Mouse (Mus musculus): Measurements from ENCODE around the gene Abhd12b.
"Not testable (repeated sequence)": the region's sequence is repeated elsewhere in the genome, so short reads cannot be mapped to it uniquely, and the experiment has no call there.

Abhd12b gene

DNA sequence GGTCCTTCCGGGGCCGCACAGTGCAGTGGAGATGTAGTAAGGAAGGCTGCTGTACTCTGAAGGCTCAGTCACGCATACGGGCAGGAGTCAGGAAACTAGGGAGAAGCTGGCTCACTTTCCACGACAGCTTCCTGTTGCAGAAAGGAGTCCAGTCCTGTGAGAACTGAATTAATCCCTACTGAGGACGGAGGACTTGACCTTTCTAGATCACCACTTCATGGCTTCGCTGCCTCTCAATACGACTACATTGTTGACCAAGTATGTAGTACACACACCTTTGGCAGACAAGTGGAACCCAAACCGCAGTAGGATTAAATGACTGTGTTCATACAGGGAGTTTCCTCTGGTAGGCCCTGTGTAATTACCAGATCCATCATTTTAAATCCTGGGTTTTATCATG lies 16.3 kb upstream of the Abhd12b start:
- in situ Hi-C loops (cut with MboI, MseI): no loop called here

DNA sequence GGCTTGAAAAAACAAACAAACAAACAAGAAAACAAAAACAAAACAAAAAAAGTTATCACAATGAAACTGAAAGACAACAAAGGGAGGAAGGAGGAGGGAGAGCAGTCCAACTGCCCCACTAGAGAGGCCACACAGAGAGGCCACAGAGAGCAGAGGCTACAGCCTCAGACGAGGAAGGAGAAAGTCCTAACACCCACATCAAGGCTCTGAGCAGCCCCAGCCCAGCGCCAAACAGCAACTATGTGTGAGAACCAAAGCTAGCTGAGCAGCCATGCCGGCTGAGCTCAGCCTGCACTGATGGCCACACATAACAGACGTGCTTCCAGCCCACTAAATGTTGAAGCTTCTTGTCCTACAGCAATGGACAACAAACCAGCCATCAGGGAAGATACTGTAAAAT lies 14.1 kb upstream of the Abhd12b start:
- in situ Hi-C loops (cut with MboI, MseI): no loop called here

DNA sequence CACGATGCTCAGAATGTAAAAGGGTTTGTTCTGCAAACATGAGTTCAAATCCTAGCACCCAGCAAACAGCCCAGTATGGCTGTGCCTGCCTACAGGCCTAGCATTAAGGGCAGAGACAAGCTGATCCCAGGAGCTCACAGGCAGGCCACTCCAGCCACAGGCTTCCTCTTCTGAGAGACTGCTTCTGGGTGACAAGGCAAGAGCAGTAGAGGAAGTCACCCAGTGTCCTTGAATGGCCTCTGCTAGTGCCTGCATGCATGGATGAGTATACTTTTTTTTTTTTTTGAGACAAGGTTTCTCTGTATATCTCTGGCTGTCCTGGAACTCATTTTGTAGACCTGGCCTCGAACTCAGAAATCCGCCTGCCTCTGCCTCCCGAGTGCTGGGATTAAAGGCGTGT lies 13.4 kb upstream of the Abhd12b start:
- in situ Hi-C loops (cut with MboI, MseI): no loop called here

DNA sequence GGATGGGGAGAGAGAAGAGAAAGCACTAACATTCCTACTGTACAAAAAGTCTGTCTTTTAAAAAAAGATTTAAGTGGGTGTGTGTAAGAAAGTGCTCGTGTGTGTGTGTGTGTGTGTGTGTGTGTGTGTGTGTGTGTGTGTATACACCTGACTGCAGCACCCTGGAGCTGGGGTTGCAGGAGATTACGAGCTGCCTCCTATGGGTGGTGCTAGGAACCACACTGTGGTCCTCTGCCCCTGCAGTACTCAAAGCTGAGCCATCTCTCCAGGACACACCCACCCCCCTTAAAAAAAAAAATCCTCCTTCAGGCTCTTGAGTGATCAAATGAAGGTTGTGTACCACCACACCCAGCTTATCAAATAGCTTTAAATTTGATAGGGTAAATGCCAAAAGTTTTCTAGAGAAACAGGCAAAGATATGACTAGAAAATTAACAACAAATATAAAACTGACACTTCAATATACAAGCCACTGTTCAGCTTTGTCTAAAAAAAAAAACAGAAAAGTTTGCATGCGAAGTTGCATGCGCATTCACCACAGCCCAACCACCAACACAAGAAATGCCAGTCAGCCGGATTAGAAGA lies 12.9 kb upstream of the Abhd12b start:
- in situ Hi-C loops (cut with MboI, MseI): no loop called here

DNA sequence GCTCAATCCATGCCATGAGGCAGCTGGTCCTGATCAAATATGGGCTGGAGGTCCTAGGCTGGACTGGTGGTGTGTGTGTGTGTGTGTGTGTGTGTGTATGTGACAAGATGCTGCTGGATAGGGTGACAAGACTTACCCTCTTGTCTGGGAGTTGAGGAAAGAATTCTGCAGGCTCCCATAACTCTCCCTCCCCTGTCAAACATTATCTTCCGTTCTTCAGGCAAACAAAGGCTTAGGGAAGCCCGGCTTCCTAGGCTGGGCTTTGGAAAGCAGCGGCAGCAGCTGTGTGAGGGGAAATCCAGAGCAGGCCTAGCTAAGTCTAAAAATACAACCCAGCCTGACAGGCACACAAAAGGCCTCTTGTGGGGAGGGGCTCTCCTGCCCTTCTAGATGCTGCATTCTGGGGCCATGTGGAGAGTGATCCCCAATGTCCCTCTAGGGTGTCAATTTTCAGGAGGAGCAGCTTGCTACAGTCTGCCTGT lies 9.8 kb upstream of the Abhd12b start:
- in situ Hi-C loops (cut with MboI, MseI): not testable (repeated sequence)

DNA sequence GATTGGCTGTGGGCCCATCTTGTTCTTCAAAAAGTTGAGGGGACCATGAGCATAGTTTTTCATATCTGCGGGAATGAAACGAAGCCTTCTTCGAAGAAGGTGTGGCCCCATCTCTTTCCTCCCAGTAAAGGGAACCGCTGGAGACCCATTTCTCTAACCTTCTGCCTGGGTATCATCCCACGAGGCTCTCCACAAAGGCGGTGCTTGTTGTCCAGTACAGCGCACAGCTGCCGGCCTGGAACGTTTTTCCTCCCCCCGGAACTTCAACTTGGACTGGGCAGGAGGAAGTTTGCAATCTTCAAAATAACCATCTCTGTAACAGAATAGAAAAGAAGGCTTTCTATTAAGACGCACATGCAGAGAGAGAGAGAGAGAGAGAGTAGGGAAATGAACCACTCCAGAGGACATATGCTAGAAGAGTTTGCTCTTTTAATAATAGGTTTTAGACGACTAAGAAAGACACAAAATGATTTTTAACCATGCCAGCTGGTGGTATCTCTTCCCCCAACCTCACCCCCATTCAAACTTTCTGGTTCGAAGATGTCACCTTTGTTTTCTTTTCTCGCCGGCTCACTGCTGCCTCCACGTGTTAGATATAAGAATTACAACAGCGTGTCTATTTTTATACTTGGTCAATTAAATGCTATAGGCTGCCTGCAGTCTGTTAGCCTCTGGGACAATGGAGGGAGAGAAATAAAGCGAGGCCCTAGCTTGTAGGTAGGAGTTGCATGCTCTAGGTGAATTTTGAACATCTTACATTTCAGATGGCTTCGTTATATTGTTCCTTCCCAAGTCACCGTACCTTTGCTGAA lies 9.1 kb upstream of the Abhd12b start:
- in situ Hi-C loops (cut with MboI, MseI): no loop called here

DNA sequence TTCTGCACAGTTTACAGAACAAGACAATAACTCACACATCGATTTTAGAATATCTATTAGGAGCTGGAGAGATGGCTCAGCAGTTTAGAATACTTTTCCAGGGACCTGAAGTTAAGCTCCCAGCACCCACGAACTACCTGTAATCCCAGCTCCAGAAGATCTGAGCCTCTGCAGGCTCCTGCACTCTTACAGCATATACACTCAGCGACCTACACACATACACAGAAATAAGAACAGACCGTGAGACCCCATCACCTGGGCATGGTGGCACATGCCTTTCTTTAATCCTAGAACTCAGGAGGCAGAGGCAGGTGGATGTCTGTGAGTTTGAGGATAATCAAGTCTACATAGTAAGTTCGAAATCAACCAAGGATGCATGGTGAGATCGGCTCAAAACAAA lies 8.4 kb upstream of the Abhd12b start:
- in situ Hi-C loops (cut with MboI, MseI): no loop called here

DNA sequence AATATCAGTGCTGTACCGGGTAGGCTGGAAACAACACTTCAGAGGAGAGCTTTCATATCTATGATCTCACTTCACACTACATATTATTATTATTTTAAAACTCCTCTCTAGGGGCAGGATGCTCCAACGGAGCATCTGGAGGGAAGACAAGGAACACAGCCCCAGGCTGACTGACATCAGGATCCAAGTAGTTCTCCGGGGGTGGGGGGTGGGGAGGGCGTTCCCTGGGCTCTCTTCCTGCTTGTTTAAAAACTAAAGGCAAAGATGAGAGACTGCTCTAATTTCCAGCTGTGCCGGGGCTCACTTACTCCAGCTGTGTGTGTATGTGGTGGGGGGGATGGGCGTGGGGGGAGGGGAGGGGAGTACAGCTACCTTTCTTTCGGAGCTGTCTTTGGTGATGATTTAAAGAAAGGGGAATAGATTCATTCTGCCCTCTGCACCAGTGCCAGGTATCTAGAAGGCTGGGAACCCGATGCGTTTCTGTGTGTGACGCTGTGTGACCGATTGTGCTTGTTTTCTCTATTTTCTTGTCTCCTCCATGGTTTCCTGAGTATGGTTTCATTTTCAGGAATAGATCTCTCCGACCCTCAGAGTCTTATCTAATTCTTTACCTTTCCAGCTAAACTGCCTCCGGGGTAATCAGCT lies 5.8 kb upstream of the Abhd12b start:
- in situ Hi-C loops (cut with MboI, MseI): no loop called here

DNA sequence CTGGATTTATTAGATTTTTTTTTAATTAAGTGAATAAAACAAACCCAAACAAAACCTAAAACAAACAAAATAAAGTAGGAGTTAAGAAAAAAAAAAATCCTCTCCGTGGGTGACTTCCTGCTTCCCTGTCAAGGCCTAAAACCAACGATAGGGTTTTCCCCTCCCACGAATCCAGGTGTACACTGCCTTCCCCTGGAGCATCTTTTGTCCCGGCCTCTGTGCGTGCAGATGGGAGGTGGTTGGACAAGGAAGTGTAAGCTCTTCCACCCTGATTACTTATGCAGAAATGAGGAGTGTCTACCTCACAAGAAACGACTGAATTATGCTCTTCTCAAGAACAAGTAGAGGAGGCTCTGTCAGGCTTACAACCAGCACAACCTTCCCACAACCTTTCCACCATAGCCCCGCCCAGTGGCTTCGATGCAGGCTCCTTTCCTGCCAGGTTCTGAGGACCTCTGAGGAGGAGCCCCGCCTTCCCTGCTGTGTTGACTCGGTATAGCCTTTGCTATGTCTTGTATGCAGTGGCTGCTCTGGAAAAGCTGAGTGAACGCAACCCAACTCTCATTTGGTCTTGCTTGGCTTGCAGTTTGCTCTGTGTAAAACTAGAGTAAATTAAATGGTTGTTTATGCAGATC lies 5.2 kb upstream of the Abhd12b start:
- in situ Hi-C loops (cut with MboI, MseI): no loop called here

DNA sequence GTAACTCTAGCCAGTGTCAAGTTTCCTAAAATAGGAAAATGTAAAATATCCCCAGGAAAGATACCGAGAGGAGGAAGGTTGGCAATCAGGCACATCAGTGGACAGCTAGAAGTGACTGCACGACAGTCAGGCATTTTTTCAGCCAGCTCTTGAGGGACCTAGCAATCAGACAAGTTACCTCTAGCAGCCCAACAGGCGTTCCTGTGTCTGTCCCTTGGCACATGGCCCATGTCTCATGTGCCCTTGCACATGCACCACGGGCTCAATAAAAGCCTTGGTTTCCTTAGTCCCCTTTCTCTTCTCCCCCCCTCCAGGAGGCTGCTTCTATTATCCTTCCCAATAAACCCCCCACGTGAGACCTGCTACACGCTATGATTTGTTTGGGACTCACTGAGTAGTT lies 2.3 kb downstream of the Abhd12b start:
- in situ Hi-C loops (cut with MboI, MseI): no loop called here

DNA sequence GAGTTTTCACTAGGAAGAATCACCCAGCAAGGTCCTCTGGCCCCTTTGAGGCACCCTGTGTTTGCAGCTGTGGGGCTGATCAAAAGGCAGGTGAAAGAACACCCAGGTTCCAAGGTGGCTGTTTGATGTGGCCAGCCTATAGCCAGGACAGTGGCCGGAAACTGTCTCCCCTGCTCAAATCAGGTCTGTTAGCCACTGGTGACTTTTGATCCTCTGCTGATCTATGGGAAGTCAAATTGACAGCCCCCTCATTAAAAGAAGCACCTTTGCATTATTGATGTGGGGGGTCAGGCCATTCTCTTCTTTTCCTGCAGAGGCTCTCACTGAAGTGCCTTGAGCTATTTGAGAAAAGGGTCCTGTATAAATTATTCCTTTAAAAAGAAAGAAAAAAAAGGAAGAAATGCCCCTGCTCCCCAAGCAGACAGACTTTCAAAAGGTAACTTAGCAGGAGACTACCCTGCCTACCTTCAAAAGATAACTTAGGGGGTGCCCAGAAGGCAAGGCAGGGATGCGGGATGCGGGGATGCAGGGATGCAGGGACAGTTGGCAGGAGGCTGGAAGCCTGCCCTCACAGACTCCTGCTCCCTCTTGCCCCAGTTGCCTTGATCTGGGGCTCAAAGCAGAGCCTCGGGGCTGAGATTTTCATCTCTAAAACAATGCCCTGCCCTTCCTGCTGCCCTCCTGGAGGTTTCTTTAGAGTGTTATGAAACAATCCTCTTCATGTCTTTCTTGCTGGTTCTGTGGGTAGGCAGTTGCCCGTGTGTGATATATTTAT lies 3.5 kb downstream of the Abhd12b start:
- in situ Hi-C loops (cut with MboI, MseI): no loop called here

DNA sequence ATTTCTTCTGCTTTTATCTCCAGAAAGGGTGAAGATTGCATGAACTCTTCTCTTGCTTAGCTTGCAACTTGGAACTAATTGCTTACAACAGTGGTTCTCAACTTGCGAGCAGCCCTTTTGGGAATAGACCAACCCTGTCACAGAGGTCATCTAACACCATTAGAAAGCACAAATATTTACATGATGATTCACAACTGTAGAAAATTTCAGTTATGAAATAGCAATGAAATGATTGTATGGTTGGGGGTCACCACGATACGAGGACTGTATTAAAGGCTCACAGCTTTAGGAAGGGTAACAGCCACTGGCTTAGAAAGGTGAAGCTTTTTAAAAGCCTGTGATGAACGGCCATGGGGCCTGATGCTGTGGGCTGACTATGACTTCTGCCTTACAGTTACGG lies 7.1 kb downstream of the Abhd12b start:
- in situ Hi-C loops (cut with MboI, MseI): loop anchor here (10.0 kb wide), 1 partner anchor 1154 kb away; no protein-coding TSS in a partner anchor

DNA sequence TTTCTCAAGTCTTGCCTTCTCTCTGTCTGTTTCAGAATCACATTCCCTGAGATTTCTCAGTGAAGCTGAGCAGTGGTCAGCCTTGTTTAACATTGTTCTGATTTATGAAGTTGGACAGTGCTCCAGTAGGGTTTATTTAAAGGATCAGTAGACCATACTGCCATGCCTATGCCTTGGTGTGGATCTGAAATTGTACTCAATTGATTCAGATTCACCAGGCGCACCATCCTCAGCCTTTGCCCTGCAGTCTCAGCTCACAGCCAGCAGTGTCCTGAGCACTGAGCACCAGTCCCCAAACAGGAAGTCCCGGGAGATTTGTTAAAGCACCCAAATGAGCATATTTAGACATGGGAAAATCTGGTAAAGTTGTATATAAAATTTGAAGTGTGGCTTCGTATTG lies 10.8 kb downstream of the Abhd12b start:
- in situ Hi-C loops (cut with MboI, MseI): loop anchor here (10.0 kb wide), 1 partner anchor 1150 kb away; no protein-coding TSS in a partner anchor

DNA sequence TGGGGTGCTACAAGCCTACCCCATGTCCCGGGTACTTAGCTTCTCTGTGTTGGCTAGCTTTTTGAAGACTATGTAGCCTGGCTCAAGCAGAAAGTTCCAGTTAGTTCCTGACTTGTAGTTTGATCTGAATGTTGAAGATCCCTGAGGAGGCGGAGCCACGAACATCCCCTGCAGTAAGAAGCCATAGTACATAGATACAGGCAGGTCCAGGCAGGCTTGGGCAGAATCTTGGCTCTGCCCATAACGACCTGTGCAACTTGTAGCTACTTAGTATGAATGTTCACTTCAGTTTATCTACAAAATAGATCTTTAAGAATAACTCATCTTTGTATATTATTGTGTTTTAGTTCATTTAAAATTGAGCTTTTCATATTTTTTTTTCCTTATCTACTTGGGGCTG lies 14.0 kb downstream of the Abhd12b start:
- in situ Hi-C loops (cut with MboI, MseI): loop anchor here (10.0 kb wide), 1 partner anchor 1147 kb away; no protein-coding TSS in a partner anchor

DNA sequence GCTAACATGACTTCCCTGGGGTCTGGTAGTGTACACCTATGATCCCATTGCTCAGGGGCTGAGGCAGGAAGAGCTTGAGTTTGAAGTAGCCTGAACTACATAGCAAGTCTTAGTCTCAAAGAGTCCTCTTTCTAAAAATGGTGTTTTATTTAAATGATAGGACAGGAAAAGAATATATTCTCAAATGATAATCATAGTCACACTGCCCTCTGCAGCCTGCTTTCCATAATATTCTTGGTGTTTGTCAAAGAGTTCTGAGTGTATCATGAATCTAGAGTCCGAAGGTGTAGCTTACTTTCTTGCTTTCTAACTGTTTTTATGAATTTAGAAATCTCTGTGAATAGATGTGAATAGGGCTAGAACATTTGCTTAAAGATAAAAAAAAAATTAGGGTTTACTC lies 16.0 kb downstream of the Abhd12b start:
- in situ Hi-C loops (cut with MboI, MseI): loop anchor here (10.0 kb wide), 1 partner anchor 1145 kb away; no protein-coding TSS in a partner anchor

DNA sequence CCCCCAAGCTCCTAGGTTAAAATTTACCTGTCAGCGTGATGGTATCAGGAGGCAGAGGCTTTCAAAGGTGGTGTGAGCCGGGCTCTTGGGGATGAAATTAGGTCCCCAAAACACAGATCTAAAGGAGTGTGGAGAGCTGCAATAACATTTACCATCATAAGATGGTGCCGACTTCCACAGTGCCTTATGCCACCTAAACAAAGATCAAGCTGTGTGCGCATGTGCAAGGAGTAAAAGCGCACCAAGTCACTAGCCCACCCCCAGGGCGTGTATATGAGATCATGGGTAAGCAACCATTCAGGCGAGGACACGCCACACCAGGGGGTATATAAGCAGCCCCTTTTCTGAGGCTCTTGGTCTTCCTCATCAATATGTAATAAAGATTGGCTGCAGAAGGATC lies 29.6 kb downstream of the Abhd12b start:
- in situ Hi-C loops (cut with MboI, MseI): not testable (repeated sequence)

DNA sequence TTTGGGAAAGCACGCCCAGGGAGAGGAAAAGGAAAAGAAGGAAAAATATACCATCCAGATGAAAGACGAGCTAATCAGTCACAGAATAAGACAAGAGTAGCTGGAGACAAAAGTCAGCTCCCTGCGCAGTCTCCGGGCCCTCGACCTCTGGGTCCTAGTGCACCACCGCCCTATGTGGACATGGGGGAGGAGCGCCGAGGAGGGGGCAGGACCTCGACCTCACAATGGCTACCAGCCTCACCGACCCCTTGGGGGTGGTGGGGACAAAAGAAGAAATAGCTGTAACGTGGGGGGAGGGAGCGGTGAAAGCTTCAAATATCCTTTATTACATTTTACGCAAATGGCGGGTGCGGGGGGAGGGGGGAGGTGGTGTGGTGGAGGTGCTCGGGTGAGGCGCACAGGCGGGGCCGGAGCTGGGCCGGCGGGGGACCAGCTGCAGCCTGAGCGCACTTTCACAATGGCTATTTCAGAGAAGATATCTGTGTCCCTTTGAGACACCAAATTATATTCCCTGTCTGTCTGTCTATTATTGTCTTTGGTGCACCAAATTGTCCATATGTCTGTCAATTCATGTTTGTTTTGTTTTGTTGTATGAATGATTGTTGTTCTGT lies 30.3 kb downstream of the Abhd12b start:
- in situ Hi-C loops (cut with MboI, MseI): no loop called here

DNA sequence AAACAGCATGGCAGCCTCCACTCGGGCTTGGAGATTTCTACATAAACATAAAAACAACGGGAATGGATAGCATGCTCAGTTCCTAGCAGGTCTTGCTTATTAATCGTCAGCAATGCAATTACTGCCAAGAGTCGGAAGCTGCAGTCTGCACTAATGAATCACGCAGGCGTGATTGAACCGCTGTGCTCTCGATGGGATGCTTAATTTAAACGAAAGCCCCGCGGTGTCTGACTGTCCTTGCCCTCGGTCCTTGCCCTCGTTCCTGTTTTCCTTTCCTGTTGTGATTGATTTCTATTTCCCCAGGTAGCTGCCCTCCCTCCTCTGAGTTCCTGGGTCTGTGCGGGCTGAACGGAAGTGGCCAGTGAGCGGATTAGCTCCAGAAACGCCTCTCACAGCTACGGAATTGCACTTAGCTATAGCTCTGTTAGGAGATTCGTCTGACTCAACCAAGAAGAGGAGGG lies 38.4 kb downstream of the Abhd12b start:
- in situ Hi-C loops (cut with MboI, MseI): no loop called here

DNA sequence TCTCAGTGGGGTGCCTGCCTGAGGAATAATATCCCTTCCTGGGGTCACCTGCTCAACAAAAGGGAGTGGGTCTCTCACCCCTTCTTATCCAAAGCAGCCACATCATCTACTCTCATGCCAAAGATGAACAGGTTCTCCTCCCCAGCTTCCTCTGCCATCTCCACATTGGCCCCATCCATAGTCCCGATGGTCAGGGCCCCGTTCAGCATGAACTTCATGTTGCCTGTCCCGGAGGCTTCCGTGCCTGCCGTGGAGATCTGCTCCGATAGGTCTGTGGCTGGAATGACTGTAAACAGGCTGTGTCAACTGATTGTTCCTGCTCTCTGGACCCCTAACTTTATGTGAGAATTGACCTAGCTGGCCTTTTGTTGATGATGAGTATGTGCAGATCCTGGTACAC lies 41.5 kb downstream of the Abhd12b start:
- in situ Hi-C loops (cut with MboI, MseI): no loop called here

DNA sequence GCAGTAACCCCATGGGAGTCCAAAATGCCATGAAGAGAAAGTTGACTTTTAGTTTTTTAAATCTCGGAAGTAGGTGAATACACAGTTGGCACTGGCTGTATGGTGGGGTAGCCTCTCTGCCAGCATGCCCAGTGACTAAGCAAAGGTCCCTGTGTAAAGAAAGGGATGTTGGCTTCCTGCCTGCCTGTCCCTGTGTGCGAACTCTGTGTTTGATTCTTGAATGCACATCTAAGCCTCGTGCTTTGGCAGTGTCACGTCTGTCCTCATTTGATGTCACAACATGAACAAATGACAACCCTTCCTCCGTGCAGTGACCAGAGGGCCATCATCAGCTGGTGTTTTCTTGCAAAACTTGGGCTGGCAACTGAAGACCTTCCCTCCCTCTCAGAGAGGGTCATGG lies 42.4 kb downstream of the Abhd12b start:
- in situ Hi-C loops (cut with MboI, MseI): no loop called here
